Mouse (Mus musculus) right cerebral cortex, postnatal 4 days (tissue): ENCODE measurements at regions not wholly inside any gene's neighbourhood (a gene's known extent, or its start where the extent isn't known, plus 50 kb on each side); places are given as distances from the start of the nearest gene placed in this dataset.
"Not testable (repeated sequence)": the region's sequence is repeated elsewhere in the genome, so short reads cannot be mapped to it uniquely, and the experiment has no call there.

Experiments
- DNase-seq: peaks from one replicate; pipeline ENCODE4 v3.0.0-alpha.2; 2022

- no peak for DNase-seq
Measured at GRCm38 (mm10) chr3:21633600-21634221, 442.7 kb upstream of the Tbl1xr1 start.

- no peak for DNase-seq
Measured at GRCm38 (mm10) chr3:21634675-21635204, 441.7 kb upstream of the Tbl1xr1 start.

- peak; percentile 12 for DNase-seq
Measured at GRCm38 (mm10) chr3:21638886-21639285, 437.6 kb upstream of the Tbl1xr1 start.

- no peak for DNase-seq
Measured at GRCm38 (mm10) chr3:21639576-21639975, 436.9 kb upstream of the Tbl1xr1 start.

GRCm38 (mm10) chr3:21644086-21644485 lies 432.4 kb upstream of the Tbl1xr1 start:
- DNase-seq = no peak

- no peak for DNase-seq
Measured at GRCm38 (mm10) chr3:21645268-21645667, 431.2 kb upstream of the Tbl1xr1 start.

- no peak for DNase-seq
Measured at GRCm38 (mm10) chr3:21649885-21650469, 426.5 kb upstream of the Tbl1xr1 start.

GRCm38 (mm10) chr3:21655301-21655700 lies 421.2 kb upstream of the Tbl1xr1 start:
- DNase-seq = no peak

- DNase-seq = no peak
Measured at GRCm38 (mm10) chr3:21667349-21668143, 408.9 kb upstream of the Tbl1xr1 start.

- DNase-seq = no peak
Measured at GRCm38 (mm10) chr3:21671885-21672284, 404.6 kb upstream of the Tbl1xr1 start.

- DNase-seq = no peak
Measured at GRCm38 (mm10) chr3:21672492-21672891, 404.0 kb upstream of the Tbl1xr1 start.

- DNase-seq = no peak
Measured at GRCm38 (mm10) chr3:21673466-21673865, 403.0 kb upstream of the Tbl1xr1 start.

- DNase-seq = no peak
Measured at GRCm38 (mm10) chr3:21678265-21678664, 398.2 kb upstream of the Tbl1xr1 start.

GRCm38 (mm10) chr3:21678734-21679133 lies 397.7 kb upstream of the Tbl1xr1 start:
- no peak for DNase-seq

- not testable (repeated sequence) for DNase-seq
Measured at GRCm38 (mm10) chr3:21697980-21698672, 378.3 kb upstream of the Tbl1xr1 start.

- no peak for DNase-seq
Measured at GRCm38 (mm10) chr3:21699526-21699925, 376.9 kb upstream of the Tbl1xr1 start.

GRCm38 (mm10) chr3:21700326-21700725 lies 376.1 kb upstream of the Tbl1xr1 start:
- no peak for DNase-seq

- DNase-seq = no peak
Measured at GRCm38 (mm10) chr3:21726747-21727505, 349.5 kb upstream of the Tbl1xr1 start.

GRCm38 (mm10) chr3:21728019-21728418 lies 348.4 kb upstream of the Tbl1xr1 start:
- DNase-seq = no peak

GRCm38 (mm10) chr3:21729328-21729727 lies 347.1 kb upstream of the Tbl1xr1 start:
- DNase-seq = no peak

- DNase-seq = not testable (repeated sequence)
Measured at GRCm38 (mm10) chr3:21735688-21736087, 340.8 kb upstream of the Tbl1xr1 start.

GRCm38 (mm10) chr3:21739720-21740119 lies 336.7 kb upstream of the Tbl1xr1 start:
- DNase-seq = no peak
